Mouse (Mus musculus) CH12.LX (cell line): Measurements from ENCODE around the gene Gopc. TPM values are rescaled to one million over a fixed set of nuclear protein-coding genes. Genes with fewer than 3 reads are reported as not detected.

Source experiments
- DNase-seq: peaks from one replicate; pipeline ENCODE4 v3.0.0-alpha.2; 2013; ENCODE audit errors: extremely low read depth
- H3K27ac ChIP-seq: 2 replicates; pipeline ENCODE4 v1.5.1; 2012; ENCODE audit warnings: low read depth, mild to moderate bottlenecking, control low read depth, moderate library complexity; ENCODE audit not compliant: insufficient read depth
- H3K27me3 ChIP-seq: replicated peaks from 2 replicates; pipeline ENCODE3; 2012; ENCODE audit warnings: inconsistent platforms
- H3K36me3 ChIP-seq, 2 experiments: replicated peaks in 1 of 2; 2 replicates each; pipeline versions ENCODE3 to v1.6.1; 2012; ENCODE audit warnings: inconsistent platforms in 1 of 2, low read length in 1 of 2, mild to moderate bottlenecking in 1 of 2, mixed read lengths in 1 of 2, moderate library complexity in 1 of 2; ENCODE audit not compliant: control insufficient read depth in 1 of 2, insufficient read depth in 1 of 2
- H3K4me1 ChIP-seq, 2 experiments: 2 replicates each; pipeline ENCODE4 v1.6.1; 2012; ENCODE audit warnings: inconsistent platforms in 1 of 2, moderate library complexity in 1 of 2; ENCODE audit not compliant: insufficient read depth in 2 of 2, control insufficient read depth in 1 of 2
- H3K4me2 ChIP-seq: 2 replicates; pipeline ENCODE4 v1.6.1; 2012; ENCODE audit warnings: low read depth, mild to moderate bottlenecking, control low read depth; ENCODE audit not compliant: poor library complexity, insufficient read depth, severe bottlenecking
- H3K4me3 ChIP-seq, 3 experiments: fragments of 150-350 bp in 1 of 3; sonication (generic) in 1 of 3; replicated peaks in 1 of 3; 2 replicates each; pipeline versions ENCODE3 to v1.5.1; 2011 to 2012; ENCODE audit warnings: low read depth in 2 of 3, low read length in 2 of 3, mild to moderate bottlenecking in 2 of 3, moderate library complexity in 2 of 3, control low read depth in 1 of 3, improper control_type of control experiment in 1 of 3, inconsistent platforms in 1 of 3, mixed read lengths in 1 of 3; ENCODE audit not compliant: poor library complexity in 1 of 3
- H3K79me2 ChIP-seq: replicated peaks from 2 replicates; pipeline ENCODE4 v1.6.1; 2012; ENCODE audit warnings: mild to moderate bottlenecking, moderate library complexity; ENCODE audit not compliant: control insufficient read depth, poor library complexity, insufficient read depth, severe bottlenecking; ENCODE audit errors: extremely low read depth
- H3K9ac ChIP-seq: 2 replicates; pipeline ENCODE4 v1.6.1; 2012; ENCODE audit warnings: low read depth, mild to moderate bottlenecking, control low read depth, moderate library complexity; ENCODE audit not compliant: insufficient read depth
- H3K9me3 ChIP-seq: replicated peaks from 2 replicates; pipeline ENCODE3; 2012; ENCODE audit warnings: low read length, inconsistent platforms, mixed read lengths
- CTCF ChIP-seq, 2 experiments: IDR thresholded peaks in 1 of 2; conservative IDR thresholded peaks in 1 of 2; 2 replicates each; pipeline ENCODE4 v1.5.1; 2011 to 2012; ENCODE audit warnings: low read depth in 2 of 2, low read length in 2 of 2, improper control_type of control experiment in 1 of 2, inconsistent platforms in 1 of 2, mild to moderate bottlenecking in 1 of 2, moderate library complexity in 1 of 2
- ETS1 ChIP-seq: conservative IDR thresholded peaks from 2 replicates; pipeline ENCODE4 v1.6.1; 2012; ENCODE audit warnings: low read depth, mild to moderate bottlenecking, inconsistent platforms, low read length, improper control_type of control experiment, moderate library complexity
- JUND ChIP-seq: conservative IDR thresholded peaks from 2 replicates; pipeline ENCODE4 v1.6.1; 2011; ENCODE audit warnings: low read depth, low read length, improper control_type of control experiment
- MAFK ChIP-seq: IDR thresholded peaks from 2 replicates; pipeline ENCODE4 v1.6.1; 2011; ENCODE audit warnings: low read length, improper control_type of control experiment; ENCODE audit not compliant: insufficient replicate concordance
- MEF2A ChIP-seq: IDR thresholded peaks from 2 replicates; pipeline ENCODE4 v1.6.1; 2014; ENCODE audit warnings: low read depth, mild to moderate bottlenecking, inconsistent platforms, low read length, improper control_type of control experiment, borderline replicate concordance
- MXI1 ChIP-seq: IDR thresholded peaks from 2 replicates; pipeline ENCODE4 v1.6.1; 2011; ENCODE audit warnings: mild to moderate bottlenecking, low read depth, low read length, improper control_type of control experiment
- MYC ChIP-seq: IDR thresholded peaks from 2 replicates; pipeline ENCODE4 v1.6.1; 2011; ENCODE audit warnings: low read depth, mild to moderate bottlenecking, improper control_type of control experiment, low read length
- PAX5 ChIP-seq: IDR thresholded peaks from 2 replicates; pipeline ENCODE4 v1.6.1; 2012; ENCODE audit warnings: low read length, inconsistent platforms, mixed read lengths
- POLR2A ChIP-seq: IDR thresholded peaks from 2 replicates; pipeline ENCODE4 v1.6.1; 2011; ENCODE audit warnings: low read depth, mild to moderate bottlenecking, improper control_type of control experiment, low read length
- POLR2AphosphoS2 ChIP-seq: IDR thresholded peaks from 2 replicates; pipeline ENCODE4 v1.6.1; 2011; ENCODE audit warnings: low read depth, low read length, improper control_type of control experiment
- RCOR1 ChIP-seq: conservative IDR thresholded peaks from 2 replicates; pipeline ENCODE4 v1.6.1; 2012; ENCODE audit warnings: low read depth, mild to moderate bottlenecking, inconsistent platforms, low read length, improper control_type of control experiment
- SIN3A ChIP-seq: IDR thresholded peaks from 2 replicates; pipeline ENCODE4 v1.6.1; 2012; ENCODE audit warnings: low read length, improper control_type of control experiment, inconsistent platforms
- UBTF ChIP-seq: IDR thresholded peaks from 2 replicates; pipeline ENCODE4 v1.6.1; 2012; ENCODE audit warnings: low read depth, mild to moderate bottlenecking, inconsistent platforms, low read length, improper control_type of control experiment, moderate library complexity
- USF1 ChIP-seq: IDR thresholded peaks from 2 replicates; pipeline ENCODE4 v1.6.1; 2014; ENCODE audit warnings: low read depth, mild to moderate bottlenecking, inconsistent platforms, low read length, improper control_type of control experiment
- ZC3H11A ChIP-seq: IDR thresholded peaks from 2 replicates; pipeline ENCODE4 v1.6.1; 2012; ENCODE audit warnings: low read depth, mild to moderate bottlenecking, inconsistent platforms, low read length, improper control_type of control experiment
- ZKSCAN1 ChIP-seq: IDR thresholded peaks from 2 replicates; pipeline ENCODE4 v1.6.1; 2012; ENCODE audit warnings: low read depth, inconsistent platforms, low read length, improper control_type of control experiment, borderline replicate concordance
- ZMIZ1 ChIP-seq: IDR thresholded peaks from 2 replicates; pipeline ENCODE4 v1.6.1; 2012; ENCODE audit warnings: low read depth, mild to moderate bottlenecking, inconsistent platforms, low read length, improper control_type of control experiment
- ZNF384 ChIP-seq: IDR thresholded peaks from 2 replicates; pipeline ENCODE4 v1.6.1; 2012; ENCODE audit warnings: low read depth, low read length, improper control_type of control experiment, inconsistent platforms
- dilution Hi-C: fragments of 300-500 bp; cut with MboI; formaldehyde crosslinking; loops from 2 replicates; pipeline ENCODE4 v1.14.3; 2020; ENCODE audit warnings: low sequenced_read_pairs; ENCODE audit not compliant: extremely low pct_unique_long_range_greater_than_20kb, extremely low pct_ligation_motif_present
- in situ Hi-C: fragments of 300-500 bp; cut with MboI; formaldehyde crosslinking; loops from 3 replicates; pipeline ENCODE4 v1.14.3; 2019; ENCODE audit warnings: low sequenced_read_pairs, low pct_ligation_motif_present, low pct_unique_long_range_greater_than_20kb, mixed read lengths
- polyA plus RNA-seq: library from polyadenylated mRNA; unstranded; fragments of >175 nt; gene quantifications from 2 replicates; pipeline ENCODE4 v1.2.1, GENCODE M21; 2012; ENCODE audit warnings: low read depth; ENCODE audit not compliant: insufficient read length
- total RNA-seq, 2 experiments: library from RNA; depleted of rRNA; stranded (reverse); fragments of 300-350 nt in 1 of 2; fragments of >200 nt in 1 of 2; gene quantifications; 2 replicates each; pipeline ENCODE4 v1.2.3; 2012 to 2014

Gene Gopc
- total and polyA plus RNA-seq, 3 experiments = 9.8 to 17.6 (median 13.1) TPM

DNA sequence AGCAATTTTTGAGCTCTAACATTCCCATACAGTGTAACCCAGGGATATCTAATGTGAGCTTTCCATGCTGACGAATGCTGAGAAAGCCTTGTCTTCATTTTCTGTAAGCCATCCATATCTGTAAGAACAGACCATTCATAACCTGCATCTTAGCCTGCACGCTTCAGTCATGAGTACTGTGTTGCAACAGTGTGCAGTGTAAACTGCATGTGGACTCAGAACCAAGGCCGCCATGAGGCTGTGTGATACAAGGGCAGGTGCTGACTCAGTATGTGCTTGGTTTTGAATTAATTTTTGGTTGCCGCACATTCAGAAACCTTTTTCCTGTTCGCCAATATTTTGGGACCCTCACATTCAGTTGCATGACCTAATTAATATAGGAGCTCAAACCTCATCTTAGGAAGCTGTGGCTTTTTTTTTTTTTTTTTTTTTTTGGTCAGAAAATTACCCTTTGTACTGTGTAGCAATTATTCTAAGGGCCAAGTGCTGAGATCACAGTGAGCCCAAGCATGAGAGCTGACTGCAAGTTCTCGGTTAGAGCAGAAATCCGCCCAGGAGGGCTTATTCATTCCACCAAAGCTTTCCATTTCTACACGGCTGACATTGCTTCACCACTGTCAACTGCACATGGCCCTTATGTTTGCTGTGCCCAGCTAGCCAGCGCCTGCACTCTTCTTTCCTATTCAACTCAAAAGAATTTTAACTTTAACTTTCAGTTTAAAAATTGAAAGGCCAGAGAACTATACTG lies 20.9 kb downstream of the Gopc start:
- H3K4me1 ChIP-seq = peaks cover 0 to 6% of the 10 kb centered on the region in 2 experiments; a peak in 2 of 4 replicates
- no peak overlapping the region for H3K9ac ChIP-seq
- DNase-seq = no peak
- no peaks in the 10 kb centered on the region; the same call in 1 of the 2 replicates for H3K79me2 ChIP-seq
- no peak overlapping the region for H3K4me2 ChIP-seq
- dilution Hi-C loops = no loop called here
- H3K9me3 ChIP-seq = no peaks in the 10 kb centered on the region
- peaks cover 2 to 39% of the 10 kb centered on the region in 2 experiments for H3K36me3 ChIP-seq
- H3K4me3 ChIP-seq = no peak overlapping the region
- in situ Hi-C loops = no loop called here
- H3K27me3 ChIP-seq = no peaks in the 10 kb centered on the region
- no peak for TF ChIP-seq JUND
- H3K27ac ChIP-seq = no peak overlapping the region

- Histone ChIP-seq H3K9ac (no peak overlapping the region), H3K27ac (no peak overlapping the region), H3K79me2 (no peaks in the 10 kb centered on the region; the same call in 1 of the 2 replicates), H3K9me3 (no peaks in the 10 kb centered on the region), H3K4me2 (no peak overlapping the region), H3K27me3 (no peaks in the 10 kb centered on the region), H3K4me1 (peaks cover 0 to 6% of the 10 kb centered on the region in 2 experiments; a peak in 2 of 4 replicates), H3K36me3 (peaks cover 8 to 47% of the 10 kb centered on the region in 2 experiments), H3K4me3 (no peak overlapping the region)
- no peak for DNase-seq
- dilution Hi-C loops (no loop called here), in situ Hi-C loops (no loop called here)
- TF ChIP-seq ZNF384 (no peak), POLR2AphosphoS2 (no peak), POLR2A (no peak), ZC3H11A (no peak), UBTF (no peak), RCOR1 (no peak), MXI1 (no peak), MEF2A (no peak), ZKSCAN1 (no peak), USF1 (no peak), ETS1 (no peak), MAFK (no peak), ZMIZ1 (no peak), SIN3A (no peak), PAX5 (no peak), MYC (no peak), CTCF (conservative IDR thresholded peaks at IDR 0.05 in 1 of 2, IDR thresholded peaks at IDR 0.05 in 1 of 2; ENCODE audit: low read depth in 2 of 2, low read length in 2 of 2) (no peak)
Observed at GRCm38 (mm10) chr10:52360241-52360735, 21.6 kb downstream of the Gopc start.
